Mouse (Mus musculus) E14TG2a.4 (cell line): ENCODE results near the gene Nrp1.

Experiments used
- H3K27me3 ChIP-seq: 2 replicates; pipeline ENCODE4 v1.6.1; 2014; ENCODE audit warnings: low read length, control low read depth; ENCODE audit not compliant: insufficient read depth
- H3K36me3 ChIP-seq: 2 replicates; pipeline ENCODE4 v1.6.1; 2014; ENCODE audit warnings: low read length, control low read depth; ENCODE audit not compliant: insufficient read depth
- H3K4me1 ChIP-seq: replicated peaks from 2 replicates; pipeline ENCODE4 v1.6.1; 2014; ENCODE audit warnings: low read depth, low read length, control low read depth
- H3K4me3 ChIP-seq: replicated peaks from 2 replicates; pipeline ENCODE4 v1.5.1; 2014; ENCODE audit warnings: mild to moderate bottlenecking, low read length
- H3K9me3 ChIP-seq: 2 replicates; pipeline ENCODE4 v1.6.1; 2014; ENCODE audit warnings: low read length, control low read depth
- CTCF ChIP-seq: conservative IDR thresholded peaks from 2 replicates; pipeline ENCODE4 v1.5.1; 2014; ENCODE audit warnings: low read length
- NANOG ChIP-seq: IDR thresholded peaks from 2 replicates; pipeline ENCODE4 v1.6.1; 2014; ENCODE audit warnings: borderline replicate concordance, low read length, mixed read lengths
- POU5F1 ChIP-seq: IDR thresholded peaks from 2 replicates; pipeline ENCODE4 v1.6.1; 2014; ENCODE audit warnings: low read length, borderline replicate concordance

The Nrp1 gene

GRCm38 (mm10) chr8:128375291-128375690 lies 16.9 kb downstream of the Nrp1 start:
- H3K27me3 ChIP-seq: no peaks in the 10 kb centered on the region
- H3K4me1 ChIP-seq: no peaks in the 10 kb centered on the region
- TF ChIP-seq CTCF: no peak
- no peak for TF ChIP-seq NANOG
- no peak for TF ChIP-seq POU5F1
- H3K36me3 ChIP-seq: no peaks in the 10 kb centered on the region
- no peaks in the 10 kb centered on the region for H3K9me3 ChIP-seq
- H3K4me3 ChIP-seq: no peak overlapping the region

GRCm38 (mm10) chr8:128383176-128383575 lies 24.8 kb downstream of the Nrp1 start:
- no peaks in the 10 kb centered on the region for H3K27me3 ChIP-seq
- H3K36me3 ChIP-seq: no peaks in the 10 kb centered on the region
- peaks cover 5% of the 10 kb centered on the region for H3K4me1 ChIP-seq
- H3K9me3 ChIP-seq: no peaks in the 10 kb centered on the region
- TF ChIP-seq POU5F1: no peak
- TF ChIP-seq CTCF: no peak
- no peak for TF ChIP-seq NANOG
- H3K4me3 ChIP-seq: no peak overlapping the region

GRCm38 (mm10) chr8:128384366-128384765 lies 26.0 kb downstream of the Nrp1 start:
- H3K9me3 ChIP-seq: no peaks in the 10 kb centered on the region
- H3K36me3 ChIP-seq: no peaks in the 10 kb centered on the region
- TF ChIP-seq CTCF (no peak), POU5F1 (no peak), NANOG (no peak)
- peaks cover 5% of the 10 kb centered on the region for H3K4me1 ChIP-seq
- no peaks in the 10 kb centered on the region for H3K27me3 ChIP-seq
- H3K4me3 ChIP-seq: no peak overlapping the region

- Histone ChIP-seq H3K9me3 (no peaks in the 10 kb centered on the region), H3K4me1 (peaks cover 5% of the 10 kb centered on the region), H3K27me3 (no peaks in the 10 kb centered on the region), H3K36me3 (no peaks in the 10 kb centered on the region), H3K4me3 (no peak overlapping the region)
- no peak for TF ChIP-seq CTCF
- TF ChIP-seq NANOG: no peak
- no peak for TF ChIP-seq POU5F1
Measured at GRCm38 (mm10) chr8:128384921-128385332, 26.5 kb downstream of the Nrp1 start.

DNA sequence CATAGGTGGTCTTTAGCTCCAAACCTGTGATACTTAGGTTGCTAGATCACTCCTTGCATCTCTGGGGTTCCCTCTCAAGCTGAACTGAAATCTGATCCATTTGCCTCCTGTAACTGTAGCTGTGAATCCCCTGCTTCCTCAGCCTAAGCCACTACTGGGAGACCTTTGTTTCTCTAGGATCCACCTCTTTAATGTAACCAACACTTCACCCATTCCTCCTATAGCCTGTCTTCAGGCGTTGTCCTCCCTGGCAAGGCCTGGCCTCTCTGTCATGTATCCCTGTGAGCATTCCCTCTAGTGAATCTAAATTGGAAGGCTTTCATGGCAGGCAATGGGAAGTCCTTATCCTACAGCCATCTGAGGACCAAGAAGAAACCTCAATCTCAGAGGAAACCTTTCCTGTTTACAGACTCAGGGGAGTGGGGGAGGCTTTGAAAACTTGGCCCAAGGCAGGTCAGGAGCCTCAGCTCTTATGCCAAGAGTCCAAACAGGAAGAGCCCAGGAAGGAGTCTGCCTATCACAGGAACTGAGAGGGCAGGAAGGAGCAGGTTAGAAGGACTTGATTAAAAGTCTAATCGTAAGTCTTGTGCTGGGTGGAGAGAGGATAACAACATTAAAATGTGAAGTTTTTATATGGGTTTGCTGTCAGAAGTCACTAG lies 28.7 kb downstream of the Nrp1 start:
- H3K9me3 ChIP-seq: no peaks in the 10 kb centered on the region
- no peaks in the 10 kb centered on the region for H3K36me3 ChIP-seq
- TF ChIP-seq NANOG (no peak), POU5F1 (no peak), CTCF (no peak)
- peaks cover 5% of the 10 kb centered on the region for H3K4me1 ChIP-seq
- H3K4me3 ChIP-seq: no peak overlapping the region
- H3K27me3 ChIP-seq: no peaks in the 10 kb centered on the region

- TF ChIP-seq CTCF (no peak), NANOG (no peak), POU5F1 (no peak)
- H3K4me1 ChIP-seq: no peaks in the 10 kb centered on the region
- H3K36me3 ChIP-seq: no peaks in the 10 kb centered on the region
- no peaks in the 10 kb centered on the region for H3K9me3 ChIP-seq
- H3K4me3 ChIP-seq: no peak overlapping the region
- no peaks in the 10 kb centered on the region for H3K27me3 ChIP-seq
Measured at GRCm38 (mm10) chr8:128390759-128391158, 32.4 kb downstream of the Nrp1 start.

- H3K27me3 ChIP-seq: no peaks in the 10 kb centered on the region
- H3K4me1 ChIP-seq: no peaks in the 10 kb centered on the region
- H3K9me3 ChIP-seq: no peaks in the 10 kb centered on the region
- H3K4me3 ChIP-seq: no peak overlapping the region
- TF ChIP-seq POU5F1 (no peak), CTCF (no peak), NANOG (no peak)
- H3K36me3 ChIP-seq: no peaks in the 10 kb centered on the region
Measured at GRCm38 (mm10) chr8:128391182-128391760, 32.9 kb downstream of the Nrp1 start.

DNA sequence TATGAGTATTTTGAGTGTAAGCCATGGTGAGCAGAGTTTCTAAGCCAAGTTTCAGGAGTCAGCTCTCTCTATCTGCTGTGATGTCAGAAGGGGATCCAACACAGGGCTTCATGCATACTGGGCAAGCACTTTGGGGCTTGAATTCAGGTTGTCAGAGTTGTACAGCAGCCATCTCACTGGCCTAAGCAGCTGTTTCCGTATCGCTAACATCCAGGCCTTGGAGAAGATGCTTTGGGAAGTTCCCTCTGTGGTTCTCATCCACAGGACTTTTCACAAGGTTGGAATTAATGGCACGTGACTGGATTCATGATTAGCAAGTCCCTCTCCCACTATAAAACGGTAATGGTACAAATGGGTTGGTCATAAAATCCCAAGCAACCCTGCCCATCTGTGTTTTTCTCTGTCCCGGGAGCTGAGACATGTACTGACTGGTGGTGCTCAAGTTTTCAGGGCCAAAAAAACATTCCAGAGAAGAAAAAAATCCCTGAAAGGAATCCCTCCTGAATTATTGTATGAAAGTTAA lies 36.3 kb downstream of the Nrp1 start:
- Histone ChIP-seq H3K4me1 (no peaks in the 10 kb centered on the region), H3K9me3 (no peaks in the 10 kb centered on the region), H3K4me3 (no peak overlapping the region), H3K27me3 (no peaks in the 10 kb centered on the region), H3K36me3 (no peaks in the 10 kb centered on the region)
- TF ChIP-seq NANOG: no peak
- no peak for TF ChIP-seq CTCF
- TF ChIP-seq POU5F1: no peak

GRCm38 (mm10) chr8:128396968-128397367 lies 38.6 kb downstream of the Nrp1 start:
- no peaks in the 10 kb centered on the region for H3K36me3 ChIP-seq
- no peaks in the 10 kb centered on the region for H3K27me3 ChIP-seq
- H3K4me3 ChIP-seq: no peak overlapping the region
- H3K9me3 ChIP-seq: no peaks in the 10 kb centered on the region
- H3K4me1 ChIP-seq: no peaks in the 10 kb centered on the region
- TF ChIP-seq CTCF: no peak
- TF ChIP-seq NANOG: no peak
- TF ChIP-seq POU5F1: no peak
